Mouse (Mus musculus): ENCODE data around the gene Impg1. TPM values are rescaled to one million over a fixed set of nuclear protein-coding genes. Genes with fewer than 3 reads are reported as not detected.

The Impg1 gene
- polyA plus RNA-seq, 1 experiment from 2014 or later: not detected

DNA sequence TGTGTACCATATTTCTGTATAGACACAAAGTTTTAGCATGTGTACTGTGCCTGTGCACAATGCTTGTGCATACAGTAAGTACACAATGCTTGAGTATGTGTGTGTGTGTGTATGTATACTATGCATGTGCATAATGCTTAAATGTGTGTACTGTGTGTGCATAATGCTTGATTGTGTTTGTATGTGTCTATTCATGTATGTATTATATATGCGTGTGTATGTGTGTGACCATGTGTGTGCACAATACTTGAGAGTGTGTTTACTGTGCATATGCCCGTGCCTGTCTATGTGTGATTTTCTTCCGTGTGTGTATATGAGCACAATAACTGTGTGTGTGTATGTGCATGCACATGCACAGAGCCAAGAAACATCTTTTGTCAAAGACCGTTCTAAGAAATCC is 158.9 kb downstream of the Impg1 start:
- H3K9me3 ChIP-seq (ENCODE audit: control insufficient read depth, low read length): no peaks in the 10 kb centered on the region
- peak overlapping the region; percentile 67; the same call in 1 of the 2 replicates for H3K27ac ChIP-seq (ENCODE audit: low read length)
- H3K9ac ChIP-seq (replicated peaks; ENCODE audit: low read depth, low read length): no peak overlapping the region
- H3K4me3 ChIP-seq (replicated peaks; ENCODE audit: low read length): no peak overlapping the region
- H3K36me3 ChIP-seq (ENCODE audit: control insufficient read depth, insufficient read depth): no peaks in the 10 kb centered on the region
- H3K4me1 ChIP-seq (replicated peaks; ENCODE audit: control insufficient read depth, insufficient read depth, low read length): no peaks in the 10 kb centered on the region; the same call in 1 of the 2 replicates
- WGBS: 52% methylated on average over 4 of the region's 4 CpGs
- ATAC-seq: peak; percentile 65
- no peaks in the 10 kb centered on the region for H3K27me3 ChIP-seq (replicated peaks; ENCODE audit: control insufficient read depth, insufficient read depth, low read length)
- H3K4me2 ChIP-seq (ENCODE audit: low read length): peak overlapping the region; percentile 47

GRCm38 (mm10) chr9:80303518-80303917 is 161.8 kb downstream of the Impg1 start:
- H3K27me3 ChIP-seq (replicated peaks; ENCODE audit: control insufficient read depth, insufficient read depth, low read length): no peaks in the 10 kb centered on the region
- no peaks in the 10 kb centered on the region for H3K9me3 ChIP-seq (ENCODE audit: control insufficient read depth, low read length)
- H3K4me2 ChIP-seq (ENCODE audit: low read length): no peak overlapping the region
- WGBS: 71% methylated on average over 4 of the region's 4 CpGs
- H3K36me3 ChIP-seq (ENCODE audit: control insufficient read depth, insufficient read depth): no peaks in the 10 kb centered on the region
- H3K27ac ChIP-seq (ENCODE audit: low read length): no peak overlapping the region
- no peak for ATAC-seq
- no peak overlapping the region for H3K9ac ChIP-seq (replicated peaks; ENCODE audit: low read depth, low read length)
- H3K4me3 ChIP-seq (replicated peaks; ENCODE audit: low read length): no peak overlapping the region
- no peaks in the 10 kb centered on the region; the same call in 1 of the 2 replicates for H3K4me1 ChIP-seq (replicated peaks; ENCODE audit: control insufficient read depth, insufficient read depth, low read length)

DNA sequence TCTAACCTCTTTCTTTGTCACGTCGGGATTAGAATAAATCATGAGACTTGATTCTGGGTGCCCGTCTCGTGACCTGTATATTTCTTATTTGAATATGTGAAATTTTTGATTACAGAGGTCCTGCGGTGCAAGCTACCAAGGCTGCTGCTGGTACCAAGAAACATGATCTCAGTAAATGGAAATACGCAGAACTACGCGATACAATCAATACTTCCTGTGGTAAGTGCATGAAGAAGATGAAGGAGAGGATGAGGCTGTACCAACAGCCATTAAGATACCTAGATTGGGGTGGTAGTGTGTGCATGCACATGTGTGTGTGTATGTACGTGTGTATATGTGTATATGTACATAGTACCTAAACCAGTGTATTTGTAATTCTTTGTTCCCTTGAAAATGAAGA is 166.2 kb downstream of the Impg1 start:
- no peak overlapping the region for H3K4me2 ChIP-seq (ENCODE audit: low read length)
- 92% methylated on average over 9 of the region's 9 CpGs for WGBS
- H3K4me3 ChIP-seq (replicated peaks; ENCODE audit: low read length): no peak overlapping the region
- no peak for ATAC-seq
- H3K27me3 ChIP-seq (replicated peaks; ENCODE audit: control insufficient read depth, insufficient read depth, low read length): no peaks in the 10 kb centered on the region
- H3K9me3 ChIP-seq (ENCODE audit: control insufficient read depth, low read length): no peaks in the 10 kb centered on the region
- no peaks in the 10 kb centered on the region for H3K36me3 ChIP-seq (ENCODE audit: control insufficient read depth, insufficient read depth)
- H3K27ac ChIP-seq (ENCODE audit: low read length): no peak overlapping the region
- H3K4me1 ChIP-seq (replicated peaks; ENCODE audit: control insufficient read depth, insufficient read depth, low read length): no peaks in the 10 kb centered on the region
- no peak overlapping the region for H3K9ac ChIP-seq (replicated peaks; ENCODE audit: low read depth, low read length)

DNA sequence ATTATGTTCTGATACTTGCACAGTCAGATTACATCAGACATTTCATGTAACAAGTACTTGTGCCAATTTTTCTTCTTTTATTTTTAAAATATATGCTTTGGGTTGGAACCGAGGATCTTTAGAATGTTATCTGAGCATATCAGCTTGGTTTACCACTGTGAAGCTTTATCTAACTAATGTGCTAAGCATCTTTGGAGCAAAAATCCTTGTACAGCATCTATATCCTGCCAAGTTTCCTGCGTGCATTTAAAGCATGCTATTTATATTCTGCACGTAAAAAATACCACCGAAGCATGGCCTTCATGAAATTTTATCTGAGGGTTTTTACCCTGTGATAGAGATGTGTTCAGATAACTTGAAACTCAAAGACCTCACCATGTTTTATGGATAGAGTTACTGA is 169.2 kb downstream of the Impg1 start:
- no peak overlapping the region for H3K9ac ChIP-seq (replicated peaks; ENCODE audit: low read depth, low read length)

DNA sequence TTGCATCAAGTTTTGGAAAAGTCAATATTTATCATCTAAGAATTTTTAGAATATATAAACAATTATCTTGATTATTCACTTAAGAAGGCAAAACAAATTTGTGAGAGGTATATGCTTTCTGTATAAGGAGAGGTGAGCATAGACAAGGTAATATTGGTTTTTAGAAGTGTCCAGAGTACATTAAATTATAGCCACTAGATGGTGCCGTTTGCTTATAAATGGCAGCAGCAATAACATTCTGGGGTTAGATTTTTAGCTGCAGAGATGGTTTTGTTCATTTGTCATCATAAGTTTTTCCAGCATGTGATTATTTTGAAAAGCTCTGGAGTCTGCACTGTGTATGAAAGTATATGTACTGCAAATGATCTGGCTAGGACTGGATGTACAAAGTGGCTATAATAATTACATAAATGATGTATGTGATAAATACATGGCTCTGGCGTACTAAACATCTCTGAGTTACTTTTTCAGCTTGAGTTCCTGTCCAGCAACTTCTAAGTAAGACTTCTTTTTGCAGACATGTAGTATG is 172.2 kb downstream of the Impg1 start:
- Histone ChIP-seq H3K9ac (replicated peaks; ENCODE audit: low read depth, low read length) (no peak overlapping the region), H3K4me2 (ENCODE audit: low read length) (no peak overlapping the region), H3K27ac (ENCODE audit: low read length) (no peak overlapping the region), H3K9me3 (ENCODE audit: control insufficient read depth, low read length) (no peaks in the 10 kb centered on the region), H3K4me3 (replicated peaks; ENCODE audit: low read length) (no peak overlapping the region), H3K4me1 (replicated peaks; ENCODE audit: control insufficient read depth, insufficient read depth, low read length) (no peaks in the 10 kb centered on the region), H3K36me3 (ENCODE audit: control insufficient read depth, insufficient read depth) (no peaks in the 10 kb centered on the region), H3K27me3 (replicated peaks; ENCODE audit: control insufficient read depth, insufficient read depth, low read length) (no peaks in the 10 kb centered on the region)
- peak; percentile 47 for ATAC-seq
- WGBS: 52% methylated on average over 2 of the region's 2 CpGs

More for the DNA sequence above, 169.2 kb downstream of the Impg1 start:
- no peak overlapping the region for H3K27ac ChIP-seq (ENCODE audit: low read length)
- H3K9me3 ChIP-seq (ENCODE audit: control insufficient read depth, low read length): no peaks in the 10 kb centered on the region
- no peak overlapping the region for H3K4me3 ChIP-seq (replicated peaks; ENCODE audit: low read length)
- no peaks in the 10 kb centered on the region for H3K27me3 ChIP-seq (replicated peaks; ENCODE audit: control insufficient read depth, insufficient read depth, low read length)
- no peak overlapping the region for H3K4me2 ChIP-seq (ENCODE audit: low read length)
- no peaks in the 10 kb centered on the region for H3K36me3 ChIP-seq (ENCODE audit: control insufficient read depth, insufficient read depth)
- no peaks in the 10 kb centered on the region for H3K4me1 ChIP-seq (replicated peaks; ENCODE audit: control insufficient read depth, insufficient read depth, low read length)
- 71% methylated on average over 4 of the region's 4 CpGs for WGBS
- ATAC-seq: 0 out of 2 replicates have a peak, but pooled peaks have one; percentile 20

GRCm38 (mm10) chr9:80286845-80287244 is 178.4 kb downstream of the Impg1 start:
- no peaks in the 10 kb centered on the region for H3K4me1 ChIP-seq (replicated peaks; ENCODE audit: control insufficient read depth, insufficient read depth, low read length)
- no peaks in the 10 kb centered on the region for H3K9me3 ChIP-seq (ENCODE audit: control insufficient read depth, low read length)
- H3K4me2 ChIP-seq (ENCODE audit: low read length): no peak overlapping the region
- no peaks in the 10 kb centered on the region for H3K36me3 ChIP-seq (ENCODE audit: control insufficient read depth, insufficient read depth)
- H3K27me3 ChIP-seq (replicated peaks; ENCODE audit: control insufficient read depth, insufficient read depth, low read length): no peaks in the 10 kb centered on the region
- H3K27ac ChIP-seq (ENCODE audit: low read length): no peak overlapping the region
- no peak for ATAC-seq
- H3K9ac ChIP-seq (replicated peaks; ENCODE audit: low read depth, low read length): no peak overlapping the region
- 79% methylated on average over 7 of the region's 7 CpGs for WGBS
- H3K4me3 ChIP-seq (replicated peaks; ENCODE audit: low read length): no peak overlapping the region

DNA sequence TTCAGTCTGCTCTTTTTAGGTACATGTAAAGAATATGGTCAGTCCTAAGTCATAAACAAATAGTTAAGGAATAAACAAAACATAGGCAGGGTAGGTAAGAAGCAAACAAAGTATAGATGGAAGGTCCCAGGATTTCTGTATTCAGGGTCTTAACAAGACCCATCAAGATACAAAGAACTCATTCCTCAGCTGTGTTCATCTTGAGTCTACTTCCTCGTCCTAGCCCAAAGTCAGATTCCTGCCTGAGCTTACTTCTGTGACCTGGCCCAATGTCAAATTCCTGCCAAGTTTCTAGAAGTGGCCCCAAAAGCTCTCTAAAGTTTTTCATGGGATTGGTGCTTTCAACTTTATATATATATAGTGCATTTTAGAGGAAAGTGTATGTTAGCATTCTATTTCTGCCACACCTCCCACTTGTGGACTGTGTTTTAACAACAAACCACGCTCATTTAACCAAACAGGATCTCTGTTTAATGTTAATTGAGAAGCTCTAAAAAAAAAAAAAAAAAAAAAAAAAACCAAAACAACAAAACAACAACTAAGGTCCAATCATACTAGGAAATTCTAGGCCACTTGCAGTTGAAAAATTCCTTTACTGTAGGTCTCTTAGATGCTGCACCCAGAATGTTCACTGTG is 180.6 kb downstream of the Impg1 start:
- no peak for ATAC-seq
- no peak overlapping the region for H3K9ac ChIP-seq (replicated peaks; ENCODE audit: low read depth, low read length)

DNA sequence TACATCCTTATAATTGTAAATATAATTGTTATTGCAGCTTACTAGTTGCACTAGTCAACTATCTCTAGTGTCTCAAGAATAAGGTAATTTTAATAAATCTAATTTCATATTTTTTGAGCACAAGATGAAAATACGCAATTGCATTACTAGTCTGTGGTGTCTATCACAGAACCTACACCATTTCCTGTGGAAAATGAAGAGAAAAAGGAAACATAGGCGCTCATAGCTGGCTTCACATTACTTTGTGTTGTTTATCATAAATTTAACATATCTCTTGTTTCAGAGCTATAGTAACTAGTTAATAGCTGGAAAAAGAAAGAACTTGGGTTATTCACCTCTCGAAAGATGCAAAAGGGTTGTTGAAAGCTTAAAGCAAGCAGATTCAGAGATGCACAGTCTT is 182.9 kb downstream of the Impg1 start:
- H3K9me3 ChIP-seq (ENCODE audit: control insufficient read depth, low read length): no peaks in the 10 kb centered on the region
- no peak overlapping the region for H3K4me2 ChIP-seq (ENCODE audit: low read length)
- ATAC-seq: no peak
- H3K9ac ChIP-seq (replicated peaks; ENCODE audit: low read depth, low read length): no peak overlapping the region
- no peaks in the 10 kb centered on the region for H3K27me3 ChIP-seq (replicated peaks; ENCODE audit: control insufficient read depth, insufficient read depth, low read length)
- 96% methylated on average over 3 of the region's 3 CpGs for WGBS
- H3K4me3 ChIP-seq (replicated peaks; ENCODE audit: low read length): no peak overlapping the region
- H3K36me3 ChIP-seq (ENCODE audit: control insufficient read depth, insufficient read depth): no peaks in the 10 kb centered on the region
- H3K27ac ChIP-seq (ENCODE audit: low read length): no peak overlapping the region
- H3K4me1 ChIP-seq (replicated peaks; ENCODE audit: control insufficient read depth, insufficient read depth, low read length): no peaks in the 10 kb centered on the region

More for the DNA sequence above, 180.6 kb downstream of the Impg1 start:
- no peak overlapping the region for H3K4me2 ChIP-seq (ENCODE audit: low read length)
- H3K9me3 ChIP-seq (ENCODE audit: control insufficient read depth, low read length): no peaks in the 10 kb centered on the region
- H3K27me3 ChIP-seq (replicated peaks; ENCODE audit: control insufficient read depth, insufficient read depth, low read length): no peaks in the 10 kb centered on the region
- no peaks in the 10 kb centered on the region for H3K36me3 ChIP-seq (ENCODE audit: control insufficient read depth, insufficient read depth)
- H3K4me1 ChIP-seq (replicated peaks; ENCODE audit: control insufficient read depth, insufficient read depth, low read length): no peaks in the 10 kb centered on the region
- 88% methylated on average over 2 of the region's 2 CpGs for WGBS
- no peak overlapping the region for H3K27ac ChIP-seq (ENCODE audit: low read length)
- no peak overlapping the region for H3K4me3 ChIP-seq (replicated peaks; ENCODE audit: low read length)

DNA sequence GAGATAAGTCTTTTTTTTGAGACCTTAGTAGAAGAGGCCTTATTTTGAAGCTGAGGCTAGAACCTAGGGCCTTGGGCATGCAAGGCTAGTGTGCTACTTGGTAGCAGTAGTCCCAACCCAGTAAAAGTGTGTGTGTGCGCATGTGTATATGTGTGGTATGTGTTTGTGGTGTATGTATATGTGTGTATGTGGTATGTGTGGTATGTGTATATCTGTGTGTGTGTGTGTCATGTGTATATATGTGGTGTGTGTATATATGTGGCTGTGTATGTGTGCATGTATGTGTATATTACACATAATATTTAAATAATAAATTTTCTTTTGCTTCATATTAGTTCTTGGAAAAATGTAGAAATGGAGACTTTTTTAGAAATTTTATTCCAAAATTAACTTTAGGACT is 184.6 kb downstream of the Impg1 start:
- no peak for ATAC-seq
- Histone ChIP-seq H3K4me1 (replicated peaks; ENCODE audit: control insufficient read depth, insufficient read depth, low read length) (no peaks in the 10 kb centered on the region), H3K9ac (replicated peaks; ENCODE audit: low read depth, low read length) (no peak overlapping the region), H3K36me3 (ENCODE audit: control insufficient read depth, insufficient read depth) (no peaks in the 10 kb centered on the region), H3K9me3 (ENCODE audit: control insufficient read depth, low read length) (no peaks in the 10 kb centered on the region), H3K27me3 (replicated peaks; ENCODE audit: control insufficient read depth, insufficient read depth, low read length) (no peaks in the 10 kb centered on the region), H3K27ac (ENCODE audit: low read length) (no peak overlapping the region), H3K4me2 (ENCODE audit: low read length) (no peak overlapping the region), H3K4me3 (replicated peaks; ENCODE audit: low read length) (no peak overlapping the region)
- WGBS: 96% methylated on average over 1 of the region's 1 CpGs
